Mouse (Mus musculus): ENCODE data around the gene Efcab3. TPM values are rescaled to one million over a fixed set of nuclear protein-coding genes. Genes with fewer than 3 reads are reported as not detected.
A peak's percentile ranks its signal among the peaks of the same experiment; 100 is the strongest.
"Not testable (repeated sequence)": the region's sequence is repeated elsewhere in the genome, so short reads cannot be mapped to it uniquely, and the experiment has no call there.

Gene Efcab3
- total RNA-seq (2022), result under 1 TPM in 2 of 4 experiments, not detected in 2; 0.86 to 0.95 TPM

GRCm38 (mm10) chr11:105063292-105063691, at the start of gene Efcab3:
Gene Efcab3, plus strand, starts transcription at chr11:105063592.
- DNase-seq, result no peak

- DNase-seq, result no peak
Observed at GRCm38 (mm10) chr11:105021071-105021470, 42.3 kb upstream of the Efcab3 start.

- no peak for DNase-seq
Observed at GRCm38 (mm10) chr11:105028744-105029348, 34.5 kb upstream of the Efcab3 start.

DNA sequence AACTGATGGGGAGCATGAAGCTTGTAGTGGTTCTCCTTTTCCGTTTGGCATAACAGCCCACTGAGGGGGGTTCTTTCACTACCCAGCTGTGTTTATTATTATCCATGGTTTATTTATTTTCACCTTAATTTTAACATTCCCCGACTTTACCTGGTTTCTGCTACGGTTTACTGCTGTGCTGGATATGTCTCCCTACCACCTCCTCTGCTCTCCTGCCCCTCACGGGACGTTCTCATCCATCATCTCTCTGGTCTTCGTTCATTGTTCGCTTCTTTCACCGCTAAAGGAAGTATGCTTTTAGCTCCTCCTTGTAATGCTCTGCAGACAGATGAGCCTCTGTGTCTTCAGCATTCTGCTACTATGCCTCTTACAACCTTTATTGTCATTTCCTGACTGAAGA, 33.9 kb upstream of the Efcab3 start:
- no peak for DNase-seq

DNA sequence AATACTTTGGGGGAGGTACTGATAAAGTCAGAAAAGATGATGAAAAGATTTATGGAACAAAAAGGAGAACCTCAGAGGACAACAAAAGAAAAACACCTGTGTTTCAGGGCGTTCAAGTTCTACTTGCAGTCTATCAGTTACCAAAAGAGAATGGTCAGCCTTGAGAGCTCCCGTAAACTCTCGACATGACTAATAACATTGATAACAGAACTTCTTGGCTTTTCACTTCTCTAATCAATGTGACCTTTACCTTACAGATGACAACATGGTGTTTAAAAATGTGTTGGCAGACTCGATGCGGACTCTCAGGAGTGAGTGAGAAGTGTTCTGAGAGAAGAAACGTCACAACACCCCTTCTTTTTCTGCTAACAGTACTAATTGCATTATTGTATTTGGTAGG, 33.2 kb upstream of the Efcab3 start:
- DNase-seq, result no peak

DNA sequence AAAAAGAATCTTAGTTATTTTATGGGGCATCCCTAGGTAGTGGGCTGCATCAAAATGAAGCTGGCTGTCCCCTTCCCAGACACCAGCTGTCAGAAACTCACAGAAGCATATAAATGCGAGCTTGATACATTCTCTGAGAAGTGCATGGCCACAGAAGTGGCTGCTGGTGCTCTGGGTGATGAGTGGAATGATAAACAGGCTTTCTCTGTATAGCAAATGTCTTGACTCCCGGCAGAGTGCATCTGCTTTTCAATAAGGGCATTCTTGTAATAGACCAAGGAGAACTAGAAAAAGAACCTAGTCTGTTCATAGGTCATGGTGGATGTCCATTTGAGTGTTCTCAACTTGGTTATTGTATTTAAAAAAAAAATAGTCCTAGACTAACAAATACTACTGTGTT, 32.3 kb upstream of the Efcab3 start:
- no peak for DNase-seq

- no peak for DNase-seq
Observed at GRCm38 (mm10) chr11:105035081-105035480, 28.3 kb upstream of the Efcab3 start.

DNA sequence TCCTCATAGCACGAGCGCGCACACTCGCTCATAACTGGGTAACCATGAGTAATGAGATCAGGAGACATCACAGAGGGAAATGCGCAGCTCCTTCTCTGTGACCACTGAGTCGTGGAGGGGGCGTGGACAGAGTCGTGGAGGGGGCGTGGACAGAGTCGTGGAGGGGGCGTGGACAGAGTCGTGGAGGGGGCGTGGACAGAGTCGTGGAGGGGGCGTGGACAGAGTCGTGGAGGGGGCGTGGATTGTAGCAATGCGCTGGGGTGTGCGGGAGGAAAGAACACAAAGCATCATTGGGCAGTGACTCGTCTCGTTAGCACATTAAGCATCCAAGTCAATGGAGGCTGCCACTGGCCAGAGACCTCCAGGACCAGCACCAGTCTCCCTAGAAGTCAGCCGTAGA, 49.1 kb downstream of the Efcab3 start:
- not testable (repeated sequence) for DNase-seq

DNA sequence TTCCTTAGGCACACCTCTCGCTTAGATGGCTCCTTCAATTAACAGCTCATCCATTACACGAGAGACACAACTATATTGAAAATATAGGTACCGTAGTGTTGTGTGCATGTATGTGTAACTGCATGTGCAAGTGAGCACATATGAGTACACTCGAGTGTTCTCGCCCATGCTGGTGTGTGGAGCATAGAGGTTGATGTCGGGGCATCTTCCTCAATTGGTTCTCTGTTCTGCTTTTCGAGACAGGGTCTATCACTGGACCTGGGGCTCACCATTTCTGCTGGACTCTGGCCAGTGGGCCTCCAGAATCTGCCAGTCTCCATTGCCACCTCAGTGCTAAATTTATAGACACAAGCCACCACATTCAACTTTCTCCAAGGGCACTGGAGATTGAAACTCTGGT, 54.4 kb downstream of the Efcab3 start:
- no peak for DNase-seq

GRCm38 (mm10) chr11:105120551-105121061, 57.2 kb downstream of the Efcab3 start:
- DNase-seq, result no peak

- not testable (repeated sequence) for DNase-seq
Observed at GRCm38 (mm10) chr11:105121792-105122191, 58.4 kb downstream of the Efcab3 start.

DNA sequence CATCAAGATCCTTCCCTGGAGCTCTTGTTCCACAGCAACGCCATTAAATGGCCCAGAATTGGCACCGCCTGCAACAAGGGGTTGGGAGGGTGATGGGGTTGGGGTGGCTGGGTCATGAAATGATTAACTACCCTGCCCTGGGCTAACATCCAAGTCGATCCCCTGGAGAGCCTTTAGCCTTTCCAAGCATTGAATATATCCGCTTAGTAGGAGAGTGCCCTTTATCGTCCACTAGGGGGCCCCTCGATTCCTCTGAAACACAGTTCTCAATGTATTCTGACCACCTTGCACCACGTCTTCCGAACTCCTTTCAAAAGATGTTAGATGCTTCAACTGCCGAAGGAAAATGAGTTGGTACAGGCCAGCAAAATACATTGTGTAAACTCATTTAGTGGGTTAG, 60.6 kb downstream of the Efcab3 start:
- peak; percentile 20 for DNase-seq

- DNase-seq, result peak; percentile 64
Observed at GRCm38 (mm10) chr11:105125735-105126519, 62.5 kb downstream of the Efcab3 start, which contains the start of gene Mettl2. Gene Mettl2, plus strand, starts transcription at chr11:105126425.

DNA sequence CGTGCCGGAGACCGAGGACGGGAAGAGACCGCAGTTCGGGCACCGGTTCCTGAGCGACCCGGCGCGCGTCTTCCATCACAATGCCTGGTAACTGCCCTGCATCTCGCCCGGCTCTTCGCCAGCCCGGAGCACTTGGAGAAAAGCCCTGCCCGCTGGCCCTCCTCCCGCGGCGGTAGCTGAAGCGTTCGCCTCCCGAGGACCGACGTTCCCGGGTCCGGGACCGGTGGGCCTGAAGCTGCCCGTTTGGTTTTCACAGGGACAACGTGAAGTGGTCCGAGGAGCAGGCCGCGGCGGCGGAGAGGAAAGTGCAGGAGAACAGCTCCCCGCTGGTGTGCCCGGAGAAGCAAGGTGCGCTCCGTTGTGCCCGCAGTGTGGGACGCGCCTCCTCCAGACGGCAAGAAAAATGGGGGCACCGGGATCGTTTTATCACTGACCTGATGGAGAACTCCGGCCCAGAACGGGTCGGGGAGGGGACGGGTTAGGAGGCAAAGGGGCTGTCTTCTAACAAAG, 63.2 kb downstream of the Efcab3 start:
- no peak for DNase-seq

GRCm38 (mm10) chr11:105135692-105136091, 72.3 kb downstream of the Efcab3 start:
- no peak for DNase-seq

GRCm38 (mm10) chr11:105137255-105137654, 73.9 kb downstream of the Efcab3 start:
- DNase-seq, result not testable (repeated sequence)

DNA sequence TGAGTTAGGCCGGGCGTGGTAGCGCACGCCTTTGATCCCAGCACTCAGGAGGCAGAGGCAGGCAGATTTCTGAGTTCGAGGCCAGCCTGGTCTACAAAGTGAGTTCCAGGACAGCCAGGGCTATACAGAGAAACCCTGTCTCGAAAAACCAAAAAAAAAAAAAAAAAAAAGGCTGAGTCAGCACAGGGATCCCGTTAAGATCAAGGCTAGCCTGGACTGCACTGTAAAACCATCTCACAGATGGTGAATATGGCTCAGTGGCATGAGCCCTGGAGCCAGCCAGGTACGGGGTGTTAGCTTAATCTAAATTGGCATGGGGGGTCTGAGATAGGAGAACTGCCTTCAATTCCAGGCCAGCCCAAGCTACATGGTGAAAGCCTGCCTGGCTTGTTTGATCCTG, 77.1 kb downstream of the Efcab3 start:
- DNase-seq, result not testable (repeated sequence)

- no peak for DNase-seq
Observed at GRCm38 (mm10) chr11:105141115-105141514, 77.7 kb downstream of the Efcab3 start.

DNA sequence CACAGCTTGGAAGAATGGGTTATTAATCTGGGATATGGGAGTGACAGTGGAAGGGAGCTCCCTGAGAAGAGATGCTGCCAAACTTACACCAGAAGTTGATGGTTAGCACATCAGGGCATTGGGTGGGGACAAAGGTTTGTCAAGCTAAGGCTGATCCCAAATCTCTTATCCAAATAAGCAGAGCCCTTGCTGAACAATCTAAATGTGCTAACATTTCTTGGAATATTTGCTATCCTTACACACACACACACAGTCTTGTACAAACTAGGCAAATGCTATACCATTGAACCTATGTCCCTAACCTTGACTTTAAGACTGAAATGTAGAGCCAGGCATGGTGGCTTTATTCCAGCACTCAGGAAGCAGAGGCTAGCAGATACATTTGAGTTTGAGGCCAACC, 80.2 kb downstream of the Efcab3 start:
- DNase-seq, result no peak

DNA sequence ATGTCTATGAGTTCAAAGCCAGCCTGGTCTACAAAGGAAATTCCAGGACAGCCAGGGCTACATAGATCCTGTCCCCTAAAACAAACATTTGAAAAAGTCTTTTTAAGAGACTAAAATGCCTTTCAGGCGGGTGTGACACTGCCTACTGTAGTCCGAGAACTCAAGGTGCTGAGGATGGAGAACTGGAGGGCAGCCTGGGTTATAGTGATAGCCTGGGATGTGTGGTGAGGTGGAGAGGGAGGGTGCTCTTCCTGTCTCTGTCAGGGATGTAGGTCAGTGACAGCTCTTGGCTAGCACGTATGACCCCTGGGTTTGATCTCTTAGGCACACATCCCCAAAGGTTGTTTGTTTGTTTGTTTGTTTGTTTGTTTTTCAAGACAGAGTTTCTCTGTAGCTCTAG, 80.7 kb downstream of the Efcab3 start:
- DNase-seq, result no peak

- no peak for DNase-seq
Observed at GRCm38 (mm10) chr11:105144508-105145210, 81.3 kb downstream of the Efcab3 start.

GRCm38 (mm10) chr11:105145211-105145610, 81.8 kb downstream of the Efcab3 start:
- DNase-seq, result no peak

GRCm38 (mm10) chr11:105146593-105146992, 83.2 kb downstream of the Efcab3 start, which contains the start of gene Gm10842:
Gene Gm10842, plus strand, starts transcription at chr11:105146893.
- no peak for DNase-seq
